Comparison of ENCODE assay signal across 39 mouse cellular contexts in the genomic region with DNA sequence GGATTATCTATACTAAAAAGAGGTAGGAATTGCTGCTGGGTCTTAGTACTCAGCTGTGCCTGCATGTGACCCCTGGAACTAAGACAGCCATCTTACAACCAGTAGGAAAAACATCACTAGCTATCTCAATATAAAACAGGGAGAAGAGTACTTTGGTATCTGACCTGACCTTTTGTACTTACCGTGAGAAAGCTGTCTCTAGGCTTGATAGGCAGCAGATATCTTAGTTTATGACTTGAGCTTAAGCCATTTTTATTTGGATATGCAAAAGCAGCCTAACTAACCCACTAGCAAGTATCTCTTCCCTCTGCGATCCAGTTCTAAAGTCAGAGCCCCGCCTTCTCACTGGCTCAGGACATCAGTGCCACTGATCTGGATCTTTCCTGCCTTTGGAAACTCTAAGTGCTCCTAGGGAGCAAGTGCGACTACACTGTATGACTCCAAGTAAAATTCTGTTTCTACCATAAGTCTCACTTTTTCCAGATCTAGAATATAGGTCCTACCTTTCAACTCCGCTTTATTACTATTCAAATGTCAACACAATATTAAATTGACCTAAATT. TPM values are rescaled to one million over a fixed set of nuclear protein-coding genes. Genes with fewer than 3 reads are reported as not detected.
A peak's percentile ranks its signal among the peaks of the same experiment; 100 is the strongest.
DNase-seq lines count a peak whose midpoint lies in the region; ATAC-seq and TF ChIP-seq lines count a peak whose summit lies in the region.
"Had no signal": no experiment of that assay in that cellular context is flagged by ENCODE, and none has a peak within 500 bp of the region (broad histone marks: within the 10 kb centered on the region; RNA-seq: fewer than 3 reads in every experiment).

No protein-coding gene starts in this region.

- DNase-seq in heart, postnatal 0 days (ENCODE audit: low spot score): no peak
- DNase-seq in kidney, postnatal 0 days (ENCODE audit: low spot score): no peak
- DNase-seq in kidney, adult 18-20 months: no peak
- peak; percentile 34 for DNase-seq in R1 (ENCODE audit: low read depth, low spot score)
- DNase-seq in lung, adult 18-20 months: no peak
- DNase-seq in testis, postnatal 10 days (ENCODE audit: low spot score): no peak
- DNase-seq: adrenal gland, adult 2 months; adrenal gland, postnatal 36 days; cerebellum, adult 18-20 months; cerebellum, postnatal 10 days; gastrocnemius, postnatal 14 days; retina, postnatal 1 day; right cerebral cortex, postnatal 14 days; thymus, postnatal 14 days had no signal

- WGBS in heart, postnatal 0 days: 67% methylated on average over 5 of the region's 5 CpGs
- WGBS in heart, embryonic 11.5 days (ENCODE audit: insufficient replicate concordance): 69% methylated on average over 5 of the region's 5 CpGs
- WGBS in kidney, postnatal 0 days: 55% methylated on average over 5 of the region's 5 CpGs
- 37% methylated on average over 5 of the region's 5 CpGs for WGBS in intestine, postnatal 0 days

- H3K4me3 ChIP-seq in heart, postnatal 0 days (ENCODE audit: low read depth, low read length): no peak overlapping the region
- no peak overlapping the region for H3K4me3 ChIP-seq in heart, embryonic 11.5 days (ENCODE audit: low read depth, low read length)
- no peak overlapping the region for H3K4me3 ChIP-seq in kidney, postnatal 0 days (replicated peaks; ENCODE audit: low read depth, low read length)
- H3K4me3 ChIP-seq in intestine, postnatal 0 days (ENCODE audit: low read depth, low read length): no peak overlapping the region
- H3K4me3 ChIP-seq: erythroblast, embryonic 14.5 days; heart, embryonic 13.5 days; hindbrain, embryonic 10.5 days; hindbrain, embryonic 15.5 days; layer of hippocampus, adult 2 months; left cerebral cortex, adult 2 months; limb, embryonic 13.5 days; lung, embryonic 15.5 days; midbrain, embryonic 10.5 days; midbrain, embryonic 15.5 days; neural tube, embryonic 15.5 days; stomach, embryonic 15.5 days had no signal

- H3K9me3 ChIP-seq in heart, postnatal 0 days (replicated peaks; ENCODE audit: control insufficient read depth, low read length): no peaks in the 10 kb centered on the region
- no peaks in the 10 kb centered on the region for H3K9me3 ChIP-seq in heart, embryonic 11.5 days (replicated peaks; ENCODE audit: control insufficient read depth, low read length)
- no peaks in the 10 kb centered on the region for H3K9me3 ChIP-seq in kidney, postnatal 0 days (replicated peaks; ENCODE audit: low read length)
- H3K9me3 ChIP-seq in intestine, postnatal 0 days (ENCODE audit: control insufficient read depth): no peaks in the 10 kb centered on the region
- H3K9me3 ChIP-seq: heart, embryonic 13.5 days; hindbrain, embryonic 10.5 days; hindbrain, embryonic 15.5 days; limb, embryonic 13.5 days; lung, embryonic 15.5 days; midbrain, embryonic 10.5 days; midbrain, embryonic 15.5 days; neural tube, embryonic 15.5 days; stomach, embryonic 15.5 days had no signal

- H3K27ac ChIP-seq in heart, postnatal 0 days (ENCODE audit: low read depth): peak overlapping the region; percentile 8; the same call in 1 of the 2 replicates
- H3K27ac ChIP-seq in heart, embryonic 11.5 days (ENCODE audit: low read depth, low read length): no peak overlapping the region
- peak overlapping the region; percentile 58 for H3K27ac ChIP-seq in kidney, postnatal 0 days
- 0 out of 2 replicates have a peak overlapping the region, but pooled peaks have one; percentile 8 for H3K27ac ChIP-seq in intestine, postnatal 0 days (ENCODE audit: low read depth, low read length)
- H3K27ac ChIP-seq: heart, embryonic 13.5 days; hindbrain, embryonic 10.5 days; hindbrain, embryonic 15.5 days; layer of hippocampus, adult 2 months; left cerebral cortex, adult 2 months; limb, embryonic 13.5 days; liver, embryonic 14.5 days; lung, embryonic 15.5 days; midbrain, embryonic 10.5 days; midbrain, embryonic 15.5 days; neural tube, embryonic 15.5 days; stomach, embryonic 15.5 days had no signal

- no peak for ATAC-seq in heart, postnatal 0 days (ENCODE audit: insufficient read depth, low read depth)
- ATAC-seq in heart, embryonic 11.5 days (replicated peaks; ENCODE audit: insufficient number of reproducible peaks, low FRiP score, low TSS enrichment): no peak
- ATAC-seq in kidney, postnatal 0 days (replicated peaks; ENCODE audit: low FRiP score, low read depth): peak; percentile 26; the same call in 1 of the 2 replicates
- peak; percentile 50 for ATAC-seq in intestine, postnatal 0 days
- ATAC-seq: activated CD4-positive, CD25-positive, alpha-beta regulatory T cell, adult 4 months; forebrain, embryonic 16.5 days; midbrain, embryonic 15.5 days had no signal

- H3K9ac ChIP-seq in heart, postnatal 0 days (replicated peaks; ENCODE audit: low read depth, low read length): no peak overlapping the region
- no peak overlapping the region for H3K9ac ChIP-seq in heart, embryonic 11.5 days (ENCODE audit: low read depth, low read length)
- H3K9ac ChIP-seq in kidney, postnatal 0 days (ENCODE audit: low read depth, low read length): no peak overlapping the region
- no peak overlapping the region for H3K9ac ChIP-seq in intestine, postnatal 0 days (ENCODE audit: low read depth, low read length)
- H3K9ac ChIP-seq: heart, embryonic 13.5 days; hindbrain, embryonic 15.5 days; limb, embryonic 13.5 days; liver, embryonic 14.5 days; lung, embryonic 15.5 days; midbrain, embryonic 15.5 days; neural tube, embryonic 15.5 days; stomach, embryonic 15.5 days had no signal

- TF ChIP-seq CTCF in heart, postnatal 0 days (IDR thresholded peaks at IDR 0.05; ENCODE audit: low read depth): no peak
- no peak for TF ChIP-seq CTCF in kidney, postnatal 0 days (IDR thresholded peaks at IDR 0.05; ENCODE audit: low read depth)
- TF ChIP-seq CTCF in intestine, postnatal 0 days (IDR thresholded peaks at IDR 0.05; ENCODE audit: low read depth): no peak

- H3K4me2 ChIP-seq in heart, postnatal 0 days (ENCODE audit: low read depth, low read length): no peak overlapping the region
- H3K4me2 ChIP-seq in heart, embryonic 11.5 days: no peak overlapping the region
- H3K4me2 ChIP-seq in kidney, postnatal 0 days (ENCODE audit: low read length): no peak overlapping the region
- H3K4me2 ChIP-seq in intestine, postnatal 0 days (replicated peaks; ENCODE audit: low read depth): no peak overlapping the region
- H3K4me2 ChIP-seq: heart, embryonic 13.5 days; hindbrain, embryonic 15.5 days; limb, embryonic 13.5 days; lung, embryonic 15.5 days; midbrain, embryonic 15.5 days; neural tube, embryonic 15.5 days; stomach, embryonic 15.5 days had no signal

- peaks cover 1% of the 10 kb centered on the region; the same call in 1 of the 2 replicates for H3K4me1 ChIP-seq in heart, postnatal 0 days (ENCODE audit: control insufficient read depth, insufficient read depth)
- peaks cover under 1% of the 10 kb centered on the region; the same call in 1 of the 2 replicates for H3K4me1 ChIP-seq in heart, embryonic 11.5 days (ENCODE audit: control insufficient read depth, insufficient read depth, low read length)
- H3K4me1 ChIP-seq in kidney, postnatal 0 days (replicated peaks; ENCODE audit: insufficient read depth, low read length): peaks cover 6% of the 10 kb centered on the region; the same call in 1 of the 2 replicates
- H3K4me1 ChIP-seq in intestine, postnatal 0 days (replicated peaks; ENCODE audit: control insufficient read depth, insufficient read depth, low read length): 0 out of 2 replicates have a peak, but pooled peaks cover 5% of the 10 kb centered on the region
- H3K4me1 ChIP-seq: hindbrain, embryonic 10.5 days; hindbrain, embryonic 15.5 days; midbrain, embryonic 15.5 days; neural tube, embryonic 15.5 days had no signal

- H3K27me3 ChIP-seq in heart, postnatal 0 days (ENCODE audit: control insufficient read depth, insufficient read depth, low read length): no peaks in the 10 kb centered on the region
- H3K27me3 ChIP-seq in heart, embryonic 11.5 days (ENCODE audit: control insufficient read depth, insufficient read depth, low read length): no peaks in the 10 kb centered on the region
- no peaks in the 10 kb centered on the region for H3K27me3 ChIP-seq in kidney, postnatal 0 days (ENCODE audit: insufficient read depth, low read length)
- H3K27me3 ChIP-seq in intestine, postnatal 0 days (replicated peaks; ENCODE audit: control insufficient read depth, insufficient read depth, low read length): no peaks in the 10 kb centered on the region
- H3K27me3 ChIP-seq: heart, embryonic 13.5 days; hindbrain, embryonic 15.5 days; limb, embryonic 13.5 days; lung, embryonic 15.5 days; midbrain, embryonic 15.5 days; neural tube, embryonic 15.5 days; stomach, embryonic 15.5 days had no signal

- TF ChIP-seq EP300 in heart, postnatal 0 days (IDR thresholded peaks at IDR 0.05; ENCODE audit: low read depth): no peak

- no peaks in the 10 kb centered on the region for H3K36me3 ChIP-seq in heart, postnatal 0 days (replicated peaks; ENCODE audit: control insufficient read depth, insufficient read depth, low read length)
- no peaks in the 10 kb centered on the region for H3K36me3 ChIP-seq in heart, embryonic 11.5 days (ENCODE audit: control insufficient read depth, insufficient read depth, low read length)
- no peaks in the 10 kb centered on the region for H3K36me3 ChIP-seq in kidney, postnatal 0 days (ENCODE audit: insufficient read depth, low read length)
- no peaks in the 10 kb centered on the region; the same call in 1 of the 2 replicates for H3K36me3 ChIP-seq in intestine, postnatal 0 days (ENCODE audit: control insufficient read depth, insufficient read depth)
- H3K36me3 ChIP-seq: hindbrain, embryonic 10.5 days; hindbrain, embryonic 15.5 days; lung, embryonic 15.5 days; midbrain, embryonic 10.5 days; midbrain, embryonic 15.5 days; neural tube, embryonic 15.5 days; stomach, embryonic 15.5 days had no signal

RNA-seq across cellular contexts. Expression of a gene that starts 7.5 kb away (rescaled TPM):
- total RNA-seq in heart, postnatal 0 days (2014; rRNA removed; ENCODE audit: low replicate concordance): 0.35 and 2.9 TPM in 2 replicates
- polyA plus RNA-seq in heart, postnatal 0 days (2015; fragmentation: Nextera tagmentation; extraction: Ambion mirVana): 9.6 and 10.9 TPM in 2 replicates
- 6.2 and 6.9 TPM in 2 replicates for polyA plus RNA-seq in heart, embryonic 11.5 days (2014; fragmentation: Nextera tagmentation; extraction: Ambion mirVana)
- polyA plus RNA-seq in kidney, postnatal 0 days (2015; fragmentation: Nextera tagmentation; extraction: Ambion mirVana): 11.5 and 11.8 TPM in 2 replicates
- 3.1 and 3.9 TPM in 2 replicates for polyA plus RNA-seq in intestine, postnatal 0 days (2015; fragmentation: Nextera tagmentation; extraction: Ambion mirVana)

RNA-seq across cellular contexts. Expression of a gene that starts 7.8 kb away (rescaled TPM):
- total RNA-seq in heart, postnatal 0 days (2014; rRNA removed; ENCODE audit: low replicate concordance): 55.9 and 70.0 TPM in 2 replicates
- polyA plus RNA-seq in heart, postnatal 0 days (2015; fragmentation: Nextera tagmentation; extraction: Ambion mirVana): 57.0 and 58.3 TPM in 2 replicates
- 64.4 and 67.3 TPM in 2 replicates for polyA plus RNA-seq in heart, embryonic 11.5 days (2014; fragmentation: Nextera tagmentation; extraction: Ambion mirVana)
- 160 and 161 TPM in 2 replicates for polyA plus RNA-seq in kidney, postnatal 0 days (2015; fragmentation: Nextera tagmentation; extraction: Ambion mirVana)
- polyA plus RNA-seq in intestine, postnatal 0 days (2015; fragmentation: Nextera tagmentation; extraction: Ambion mirVana): 40.8 TPM in 2 replicates

RNA-seq across cellular contexts. Expression of a gene that starts 52.5 kb away (rescaled TPM):
- total RNA-seq in heart, postnatal 0 days (2014; rRNA removed; ENCODE audit: low replicate concordance): not detected in 2 replicates
- not detected in 2 replicates for polyA plus RNA-seq in heart, postnatal 0 days (2015; fragmentation: Nextera tagmentation; extraction: Ambion mirVana)
- polyA plus RNA-seq in heart, embryonic 11.5 days (2014; fragmentation: Nextera tagmentation; extraction: Ambion mirVana): not detected in 2 replicates
- 8.1 and 15.2 TPM in 2 replicates for polyA plus RNA-seq in kidney, postnatal 0 days (2015; fragmentation: Nextera tagmentation; extraction: Ambion mirVana)
- polyA plus RNA-seq in intestine, postnatal 0 days (2015; fragmentation: Nextera tagmentation; extraction: Ambion mirVana): not detected in 2 replicates
- total RNA-seq: adrenal gland, adult 2 months; adrenal gland, postnatal 36 days; common myeloid progenitor, adult 5-6 weeks; heart, postnatal 14 days; layer of hippocampus, adult 2 months; layer of hippocampus, postnatal 14 days; left cerebral cortex, adult 2 months; left cerebral cortex, postnatal 36 days; megakaryocyte progenitor cell, adult 5-6 weeks had no signal
- polyA plus RNA-seq: activated CD4-positive, CD25-positive, alpha-beta regulatory T cell, adult 4 months; adrenal gland, adult 2 months; brain, embryonic 14.5 days; erythroblast, embryonic 14.5 days; forebrain, embryonic 11.5 days; forebrain, embryonic 16.5 days; heart, embryonic 13.5 days; hindbrain, embryonic 10.5 days; hindbrain, embryonic 15.5 days; intestine, embryonic 14.5 days; lung, embryonic 15.5 days; midbrain, embryonic 10.5 days; midbrain, embryonic 15.5 days; neural tube, embryonic 15.5 days had no signal

Comparison
In these comparisons a context has a peak if more than half of its experiments do, and no peak if none do; other contexts are left out.
1. ATAC-seq: peak in kidney, postnatal 0 days (single experiment) and intestine, postnatal 0 days (single experiment); none in heart, postnatal 0 days (single experiment) and heart, embryonic 11.5 days (single experiment).